Mouse (Mus musculus) thymus, adult 2 months (tissue): ENCODE results near the gene Serpina3g.

ENCODE experiments used
- CTCF ChIP-seq: fragments of 200-500 bp; IDR thresholded peaks from 2 replicates; pipeline ENCODE4 v1.5.1; 2012; ENCODE audit warnings: mild to moderate bottlenecking, control low read depth, low read length, moderate library complexity, borderline replicate concordance; ENCODE audit not compliant: control insufficient read depth, poor library complexity, insufficient read depth; ENCODE audit errors: extremely low read depth
- POLR2A ChIP-seq: fragments of 200-500 bp; IDR thresholded peaks from 2 replicates; pipeline ENCODE4 v1.6.1; 2012; ENCODE audit warnings: mild to moderate bottlenecking, low read length, control low read depth, moderate library complexity; ENCODE audit not compliant: control insufficient read depth, poor library complexity, insufficient read depth; ENCODE audit errors: extremely low read depth

DNA sequence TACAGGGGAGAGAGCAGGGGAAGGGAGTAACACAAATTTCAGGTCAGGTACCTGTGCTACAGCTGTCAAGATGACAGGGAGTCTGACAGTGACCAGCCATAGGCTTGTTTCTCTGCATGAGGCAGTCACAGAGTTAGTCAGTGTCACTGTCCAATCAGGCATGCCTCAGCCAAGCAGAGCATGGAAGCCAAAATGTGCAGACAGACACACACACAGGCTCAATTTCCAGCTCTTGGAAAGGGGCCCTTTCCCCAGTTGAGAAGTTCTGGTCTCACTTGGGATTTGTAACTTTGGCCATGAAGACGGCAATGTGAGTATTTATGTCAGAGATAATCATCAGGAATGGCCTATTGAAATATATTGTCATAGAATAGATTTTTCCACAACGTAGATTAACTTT, 46.8 kb upstream of the Serpina3g start:
- TF ChIP-seq POLR2A (no peak), CTCF (no peak)
